Mouse (Mus musculus) CD8-positive naive resting alpha-beta T cell, adult 57 days (primary cell): Measurements from ENCODE around the gene Acadl. TPM values are rescaled to one million over a fixed set of nuclear protein-coding genes. Genes with fewer than 3 reads are reported as not detected.

Experiments
- total RNA-seq: library from RNA; stranded (reverse); gene quantifications from one replicate; pipeline ENCODE4 v1.2.4, GENCODE M21; 2023

Gene Acadl
- 28.4 TPM for total RNA-seq

GRCm38 (mm10) chr1:66862712-66863511 lies at the start of gene Acadl:
Gene Acadl (minus strand): TSS chr1:66863277.

GRCm38 (mm10) chr1:66817453-66817839 lies 45.6 kb downstream of the Acadl start, which contains the start of gene Kansl1l:
Gene Kansl1l (minus strand): TSS chr1:66817562.

Other genes starting within 250 kb of the Acadl start
- gene Rpe, start 162.4 kb downstream of the Acadl start, total RNA-seq: 37.3 TPM
- gene Kansl1l, start 45.7 kb downstream of the Acadl start, total RNA-seq: 11.5 TPM
- not detected for gene Myl1, start 82.1 kb upstream of the Acadl start, total RNA-seq
- 33.3 TPM for gene Lancl1, start 175.6 kb upstream of the Acadl start, total RNA-seq